Mouse (Mus musculus): ENCODE measurements at regions not wholly inside any gene's neighbourhood (a gene's known extent, or its start where the extent isn't known, plus 50 kb on each side); places are given as distances from the start of the nearest gene placed in this dataset.

GRCm38 (mm10) chr15:61653853-61654252, 731.0 kb upstream of the A1bg start:
- no peak for TF ChIP-seq CTCF (IDR thresholded peaks at IDR 0.05; ENCODE audit: low read depth)
- TF ChIP-seq EP300 (optimal IDR thresholded peaks at IDR 0.05): no peak

All from stomach, postnatal 0 days (tissue).